Mouse (Mus musculus) urinary bladder, postnatal 36 days (tissue): ENCODE results near the gene Osbpl6.

ENCODE experiments used
- DNase-seq, 2 experiments: peaks; one replicate each; pipeline ENCODE4 v3.0.0; 2022; ENCODE audit warnings: low spot score in 2 of 2, mixed read lengths in 1 of 2

Gene Osbpl6

DNA sequence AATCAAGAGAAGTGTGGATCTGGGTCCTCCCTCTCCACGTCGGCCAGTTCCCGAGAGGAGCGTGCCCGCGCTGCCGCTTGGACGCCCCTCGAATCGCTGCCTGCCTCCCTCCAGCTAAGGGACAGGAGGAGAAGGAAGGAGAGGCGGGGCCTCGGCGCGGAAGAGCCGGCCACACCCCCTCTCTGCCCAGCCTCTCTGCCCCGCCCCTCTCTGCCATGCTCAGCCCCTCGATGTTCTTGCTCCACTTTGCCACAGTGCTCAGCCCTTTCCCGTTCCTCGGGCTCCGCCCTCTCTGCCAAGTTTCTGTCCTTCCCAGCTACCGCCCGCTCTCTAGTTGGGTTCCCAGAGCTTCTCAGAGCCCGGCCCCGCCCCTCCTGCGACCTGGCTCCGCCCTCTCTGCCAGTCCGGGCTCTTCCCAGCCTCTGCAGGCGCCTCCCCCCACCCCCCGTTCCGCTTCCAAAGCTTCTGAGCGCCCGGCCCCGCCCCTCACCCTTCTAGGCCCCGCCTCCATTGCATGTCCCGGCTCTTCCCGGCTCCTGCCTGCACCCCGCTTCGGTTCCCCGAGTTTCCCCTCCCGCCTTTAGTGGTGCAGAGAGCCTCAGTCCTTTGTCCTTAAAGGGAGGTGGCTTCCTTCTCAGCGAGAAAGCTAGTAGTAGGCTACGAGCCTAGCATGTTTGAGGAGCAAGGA is 241.7 kb downstream of the Osbpl6 start, which contains the start of the genes Prkra and Pjvk:
Gene Prkra, minus strand, starts transcription at position 133 of the 688 bp plus-strand sequence.
Gene Pjvk, plus strand, starts transcription at position 594 of the 688 bp plus-strand sequence.
- peak; percentile 96 to 97 for DNase-seq

DNA sequence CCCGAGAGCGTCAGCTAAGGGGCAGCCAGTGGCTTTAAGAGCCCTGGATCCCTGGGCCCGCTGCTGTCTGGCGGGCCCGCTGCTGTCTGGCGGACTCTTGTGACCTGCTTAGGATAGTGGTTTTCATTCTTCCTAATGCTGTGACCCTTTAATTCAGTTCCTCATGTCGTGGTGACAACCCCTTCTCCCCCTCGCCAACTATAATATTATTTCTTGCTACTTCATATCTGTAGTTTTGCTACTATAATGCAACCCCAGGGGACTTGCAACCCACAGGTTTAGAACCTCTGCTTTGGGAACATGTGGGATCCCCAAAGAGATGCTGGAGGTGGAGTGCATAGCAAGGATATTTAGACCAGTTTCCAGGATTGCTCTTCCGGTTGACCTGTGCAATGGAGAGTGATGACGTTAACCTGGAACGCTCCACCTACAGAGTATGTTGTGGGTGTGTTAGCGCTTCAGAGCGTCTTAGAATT is 242.4 kb downstream of the Osbpl6 start:
- no peak for DNase-seq
